Mouse (Mus musculus): ENCODE measurements around the gene Nav2.

The Nav2 gene

DNA sequence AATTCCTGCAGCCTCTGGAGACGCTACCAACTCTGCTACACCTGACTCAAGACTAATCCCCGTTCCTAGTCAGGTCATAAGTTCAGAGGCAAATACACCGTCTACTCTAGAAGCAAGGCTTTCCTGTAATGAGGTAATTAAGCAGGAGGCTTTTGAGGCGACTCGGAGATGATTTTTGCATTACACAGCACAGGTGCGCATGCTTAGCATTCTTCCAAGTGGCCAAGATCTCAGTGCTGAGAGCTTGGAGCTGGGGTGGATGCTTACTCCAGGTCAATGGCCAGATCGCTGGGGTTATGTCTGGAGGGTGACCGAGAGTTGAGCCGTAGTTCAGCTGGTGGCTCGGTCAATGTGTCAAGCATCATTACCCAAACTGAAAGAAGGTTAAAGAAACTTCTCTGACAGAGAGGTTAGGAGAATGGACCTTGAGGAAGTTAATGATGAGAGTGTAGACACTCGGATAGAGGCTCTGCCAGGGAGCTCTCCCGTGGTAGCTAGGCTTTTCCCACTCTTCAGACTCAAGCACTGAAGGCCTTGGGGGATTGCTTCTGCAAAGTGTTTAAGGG is 161.0 kb downstream of the Nav2 start:
- in situ Hi-C loops (cut with MboI; ENCODE audit: low pct_unique_long_range_greater_than_20kb in 1 of 2, low sequenced_read_pairs in 2 of 2, unreplicated experiment in 1 of 2), result no loop called here

DNA sequence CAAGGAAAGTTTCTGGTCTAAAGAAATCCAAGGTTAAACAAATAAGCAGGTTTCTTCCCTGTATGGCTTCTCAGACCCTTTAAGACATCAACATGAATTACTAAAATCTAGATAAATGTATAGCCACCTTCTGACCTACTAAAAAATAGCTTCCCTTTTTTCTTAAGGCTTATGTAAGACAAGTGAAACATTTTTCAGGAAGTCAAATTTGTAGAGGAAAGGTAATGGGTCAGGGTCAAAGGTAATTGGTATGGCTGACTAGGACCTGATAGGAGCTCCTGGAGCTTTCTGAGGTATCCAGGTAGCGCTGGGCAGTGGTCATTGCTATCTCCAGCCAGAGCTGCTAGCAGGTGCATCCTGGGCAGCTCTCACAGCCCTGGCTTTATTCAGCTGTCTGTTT is 162.1 kb downstream of the Nav2 start:
- in situ Hi-C loops (cut with MboI; ENCODE audit: low pct_unique_long_range_greater_than_20kb in 1 of 2, low sequenced_read_pairs in 2 of 2, unreplicated experiment in 1 of 2), result no loop called here

DNA sequence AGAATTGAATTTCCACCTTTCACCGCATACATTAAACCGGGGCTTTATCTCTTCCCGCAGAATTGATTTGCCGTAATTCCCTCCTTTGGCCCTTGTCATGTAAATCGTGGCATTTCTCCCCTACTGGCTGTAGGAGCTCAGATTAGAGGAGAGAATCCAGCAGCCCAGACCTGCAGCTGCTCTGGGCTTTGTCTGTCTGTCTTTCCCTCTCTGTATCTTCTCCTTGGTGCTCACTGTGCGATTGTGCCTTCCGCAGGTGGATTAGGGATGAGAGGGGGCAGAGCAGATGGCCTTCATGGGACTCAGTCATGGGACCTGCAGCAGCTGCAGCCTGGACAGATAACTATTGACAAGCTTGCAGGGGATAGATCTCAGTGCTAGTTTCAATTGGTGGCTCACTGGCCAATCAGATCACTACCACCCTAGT is 162.6 kb downstream of the Nav2 start:
- in situ Hi-C loops (cut with MboI; ENCODE audit: low pct_unique_long_range_greater_than_20kb in 1 of 2, low sequenced_read_pairs in 2 of 2, unreplicated experiment in 1 of 2), result no loop called here

DNA sequence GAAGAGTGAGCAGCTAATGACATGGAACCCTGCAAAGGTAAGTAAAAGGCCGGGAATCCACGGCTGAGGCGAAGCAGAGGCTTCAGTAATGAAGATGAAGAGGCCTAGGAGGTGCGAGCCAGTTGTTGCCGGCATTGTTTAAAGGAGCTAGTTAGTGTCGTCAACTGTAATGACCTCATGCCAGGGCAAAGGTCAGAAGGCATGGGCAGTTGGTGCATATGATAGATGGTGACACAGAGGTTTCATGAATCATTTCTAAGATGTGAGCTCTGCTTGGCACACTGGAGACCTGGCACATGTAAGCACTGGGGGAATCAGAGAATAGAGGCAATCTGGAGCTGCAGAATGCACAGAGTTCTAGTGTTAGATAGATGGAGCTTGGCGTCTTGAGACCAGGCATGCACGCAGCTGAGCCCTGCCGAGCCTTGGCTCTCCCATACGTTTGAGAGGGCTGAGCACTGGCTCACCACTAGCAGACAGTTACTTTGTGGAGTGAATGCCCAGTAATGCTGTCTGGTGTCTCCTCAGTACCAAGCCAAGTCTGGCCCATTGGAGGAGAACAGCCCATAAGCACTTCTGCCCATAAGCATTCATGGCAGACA is 166.9 kb downstream of the Nav2 start:
- in situ Hi-C loops (cut with MboI; ENCODE audit: low pct_unique_long_range_greater_than_20kb in 1 of 2, low sequenced_read_pairs in 2 of 2, unreplicated experiment in 1 of 2), result no loop called here

DNA sequence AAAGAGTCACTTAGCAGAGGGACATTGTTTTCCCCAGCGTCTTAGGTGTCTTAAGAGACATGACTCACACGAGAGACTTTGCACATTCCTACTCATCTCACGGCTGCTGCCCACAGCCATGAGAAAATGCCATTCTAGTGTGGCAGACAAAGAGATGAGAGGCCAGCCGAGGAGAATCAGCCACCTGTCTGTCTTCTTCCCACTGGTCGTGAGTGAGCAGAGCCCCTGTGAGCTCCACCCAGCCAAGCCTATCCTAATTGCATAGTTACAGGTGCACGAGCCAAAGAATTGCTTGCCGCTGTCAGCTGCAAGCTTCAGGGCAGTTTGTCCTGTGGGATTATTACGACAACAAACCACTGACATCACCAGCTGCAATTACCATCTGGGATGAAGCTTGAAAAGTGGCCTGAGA is 167.8 kb downstream of the Nav2 start:
- in situ Hi-C loops (cut with MboI; ENCODE audit: low pct_unique_long_range_greater_than_20kb in 1 of 2, low sequenced_read_pairs in 2 of 2, unreplicated experiment in 1 of 2), result no loop called here

DNA sequence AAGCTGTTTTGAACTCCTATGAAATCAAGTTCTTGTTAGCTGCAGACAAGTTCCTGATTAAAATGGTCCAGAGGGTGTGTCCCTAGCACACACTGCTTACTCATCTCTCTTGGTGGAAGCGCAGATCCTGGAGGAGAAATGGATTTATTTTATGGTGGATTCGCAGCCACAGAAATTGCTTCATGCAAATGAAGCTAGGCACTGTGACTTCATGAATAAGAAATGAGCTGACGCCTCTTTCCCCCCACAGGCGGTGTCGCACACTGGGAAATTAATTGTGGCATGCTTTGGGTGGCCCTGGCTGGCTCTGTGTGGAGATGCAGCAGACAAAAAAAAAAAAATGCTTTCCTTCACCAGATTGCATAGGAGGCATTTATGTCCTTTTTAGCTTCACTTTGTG is 170.4 kb downstream of the Nav2 start:
- in situ Hi-C loops (cut with MboI; ENCODE audit: low pct_unique_long_range_greater_than_20kb in 1 of 2, low sequenced_read_pairs in 2 of 2, unreplicated experiment in 1 of 2), result no loop called here

DNA sequence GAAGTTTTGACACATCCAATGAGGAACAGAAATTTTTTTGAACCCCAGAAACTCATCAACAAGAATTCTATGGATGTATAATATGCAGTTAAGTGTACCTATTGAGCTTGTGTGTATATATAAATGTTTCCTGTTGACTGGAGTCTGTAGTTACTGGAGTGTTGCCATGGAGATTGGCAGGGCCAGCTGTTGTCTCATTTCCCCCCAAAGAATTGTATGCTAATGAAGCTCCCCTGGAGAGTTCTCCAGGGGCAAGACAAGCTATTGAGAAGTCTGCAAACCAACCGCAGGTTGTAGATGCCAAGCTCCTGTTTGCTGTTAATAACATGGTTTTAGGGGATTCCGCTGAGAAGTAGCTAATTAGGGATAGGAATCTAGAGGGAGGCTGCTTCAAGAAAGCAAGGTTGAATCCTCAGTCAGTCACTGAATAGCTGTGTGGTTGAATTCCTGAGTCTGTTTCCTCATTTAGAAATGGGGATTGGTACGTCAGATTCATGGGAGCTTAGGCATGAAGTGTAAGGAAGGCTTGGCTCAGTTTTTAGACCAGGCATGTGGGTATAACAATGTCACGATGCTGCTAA is 174.2 kb downstream of the Nav2 start:
- in situ Hi-C loops (cut with MboI; ENCODE audit: low pct_unique_long_range_greater_than_20kb in 1 of 2, low sequenced_read_pairs in 2 of 2, unreplicated experiment in 1 of 2), result no loop called here

DNA sequence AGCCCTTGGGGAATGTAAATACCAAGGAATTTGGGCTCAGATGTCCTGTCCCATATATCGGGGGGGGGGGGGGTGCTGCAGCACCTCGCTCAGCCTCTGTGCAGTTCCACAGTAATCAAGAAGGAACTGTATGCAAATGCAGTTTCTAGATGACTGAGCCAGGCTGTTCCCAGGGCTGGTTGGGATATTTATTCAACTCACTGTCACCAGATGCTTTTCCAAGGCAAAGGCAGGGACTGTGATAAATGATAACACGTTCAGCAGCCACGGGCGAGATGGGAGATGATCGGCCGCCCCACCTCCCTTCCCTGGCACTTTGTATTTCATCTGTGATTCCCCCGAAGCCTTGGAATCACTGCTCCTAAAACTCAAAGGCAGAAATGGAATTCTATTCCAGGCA is 176.3 kb downstream of the Nav2 start:
- in situ Hi-C loops (cut with MboI; ENCODE audit: low pct_unique_long_range_greater_than_20kb in 1 of 2, low sequenced_read_pairs in 2 of 2, unreplicated experiment in 1 of 2), result no loop called here

DNA sequence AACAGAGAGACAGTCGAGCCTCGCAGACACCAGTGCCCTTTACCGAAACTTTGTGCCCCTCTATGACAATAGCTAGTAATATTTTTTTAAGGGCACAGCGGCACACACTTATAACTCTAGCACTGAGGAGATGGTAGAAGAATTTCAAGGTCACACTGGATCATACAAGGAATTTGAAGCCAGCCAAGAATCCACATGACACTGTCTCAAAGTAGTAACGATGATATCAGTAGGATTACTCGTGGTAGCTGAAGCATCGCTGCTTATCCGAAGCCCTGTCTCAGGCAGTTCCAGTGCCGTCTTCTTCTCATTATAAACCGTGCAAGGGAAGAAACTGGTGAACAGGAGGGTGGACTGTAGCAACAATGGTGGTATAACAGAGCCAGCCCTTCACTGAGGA is 177.2 kb downstream of the Nav2 start:
- in situ Hi-C loops (cut with MboI; ENCODE audit: low pct_unique_long_range_greater_than_20kb in 1 of 2, low sequenced_read_pairs in 2 of 2, unreplicated experiment in 1 of 2), result no loop called here

DNA sequence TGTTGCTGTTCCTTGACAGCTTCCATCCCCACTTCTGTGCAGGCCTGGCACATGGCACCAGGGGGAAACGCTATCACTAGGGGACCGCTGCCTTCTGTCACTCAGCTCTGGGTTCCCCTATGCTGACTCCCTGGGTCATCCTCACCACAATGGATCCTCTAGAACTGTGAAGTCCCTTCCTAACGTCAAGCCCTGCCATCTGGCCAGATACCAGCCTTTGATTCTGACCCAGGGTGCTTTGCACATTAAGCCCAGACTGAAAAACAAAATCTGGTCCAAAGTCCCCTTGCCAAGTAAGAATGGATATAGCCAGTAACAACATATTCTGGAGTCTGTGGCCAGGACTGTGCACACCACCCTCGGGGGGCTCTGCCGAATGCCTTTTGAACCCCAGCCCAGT is 178.6 kb downstream of the Nav2 start:
- in situ Hi-C loops (cut with MboI; ENCODE audit: low pct_unique_long_range_greater_than_20kb in 1 of 2, low sequenced_read_pairs in 2 of 2, unreplicated experiment in 1 of 2), result no loop called here

DNA sequence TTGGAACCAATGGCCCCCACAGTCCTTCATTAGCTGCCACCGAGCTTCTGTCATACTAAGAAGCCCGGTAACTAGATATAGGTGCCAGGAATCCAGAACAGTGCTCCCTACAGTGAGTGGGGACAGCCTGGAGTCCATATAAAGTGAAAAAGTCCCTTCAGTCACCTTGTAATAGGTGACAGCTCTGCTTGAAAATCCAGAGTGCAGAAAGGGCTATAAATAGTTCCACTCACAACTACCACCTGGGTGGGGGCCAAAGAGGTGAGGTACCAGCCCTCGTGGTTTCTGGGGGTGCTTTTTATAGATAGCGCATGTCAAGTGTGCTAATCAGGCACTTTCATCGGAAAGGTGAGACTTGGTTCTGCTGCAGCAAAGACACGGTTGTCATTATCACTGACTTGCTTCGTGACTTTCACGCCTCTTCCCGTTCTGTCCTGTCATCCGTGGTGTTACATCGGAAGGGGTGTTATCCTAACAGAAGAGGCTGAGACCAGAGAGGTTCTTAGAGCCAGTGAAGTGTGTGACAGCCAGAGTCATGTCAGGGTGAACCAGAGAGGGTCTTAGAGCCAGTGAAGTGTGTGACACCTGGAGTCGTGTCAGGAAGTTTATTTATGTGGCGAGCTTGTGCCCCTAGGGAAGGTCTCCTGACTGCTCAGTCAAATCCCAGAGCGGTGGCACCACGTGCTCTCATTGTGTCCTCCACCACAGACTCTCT is 179.8 kb downstream of the Nav2 start:
- in situ Hi-C loops (cut with MboI; ENCODE audit: low pct_unique_long_range_greater_than_20kb in 1 of 2, low sequenced_read_pairs in 2 of 2, unreplicated experiment in 1 of 2), result no loop called here

DNA sequence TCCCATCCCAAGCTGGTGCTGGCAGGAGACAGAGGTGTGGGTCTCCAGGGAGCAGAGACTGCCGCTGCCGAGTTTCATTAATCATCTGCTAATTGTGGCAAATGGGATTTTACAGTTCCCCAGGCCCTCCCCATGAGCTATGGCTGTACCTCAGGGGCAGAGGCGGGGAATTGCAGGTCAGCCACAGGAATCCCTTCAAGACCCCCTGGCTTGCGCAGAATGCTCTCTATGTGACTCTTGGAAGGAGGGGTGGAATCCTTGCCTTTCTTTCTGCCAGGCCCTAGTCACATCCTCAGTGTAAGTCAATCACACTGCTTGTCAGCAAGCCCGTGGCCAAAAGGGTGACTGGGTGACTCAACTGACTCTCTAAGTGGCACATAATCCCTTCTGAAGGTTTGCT is 182.9 kb downstream of the Nav2 start:
- in situ Hi-C loops (cut with MboI; ENCODE audit: low pct_unique_long_range_greater_than_20kb in 1 of 2, low sequenced_read_pairs in 2 of 2, unreplicated experiment in 1 of 2), result no loop called here

DNA sequence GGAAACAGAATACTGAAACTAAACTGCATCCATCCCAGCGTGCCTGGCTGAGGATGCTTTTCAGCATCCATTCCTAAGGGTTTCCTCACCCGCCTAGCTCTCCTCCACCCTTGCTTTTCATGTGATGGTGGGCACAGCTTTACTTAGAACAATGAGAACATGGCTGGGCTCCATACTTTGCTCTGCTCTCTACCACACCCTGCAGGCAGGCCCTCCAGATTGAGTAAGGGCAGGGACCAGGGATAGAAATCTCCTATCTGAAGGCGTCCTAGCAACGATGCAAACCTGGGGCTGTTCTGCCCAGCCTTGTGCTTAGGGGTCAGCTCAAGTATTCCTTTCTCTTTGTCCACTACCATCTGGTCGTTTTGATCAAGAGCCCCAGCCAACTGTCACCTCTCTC is 183.4 kb downstream of the Nav2 start:
- in situ Hi-C loops (cut with MboI; ENCODE audit: low pct_unique_long_range_greater_than_20kb in 1 of 2, low sequenced_read_pairs in 2 of 2, unreplicated experiment in 1 of 2), result no loop called here

DNA sequence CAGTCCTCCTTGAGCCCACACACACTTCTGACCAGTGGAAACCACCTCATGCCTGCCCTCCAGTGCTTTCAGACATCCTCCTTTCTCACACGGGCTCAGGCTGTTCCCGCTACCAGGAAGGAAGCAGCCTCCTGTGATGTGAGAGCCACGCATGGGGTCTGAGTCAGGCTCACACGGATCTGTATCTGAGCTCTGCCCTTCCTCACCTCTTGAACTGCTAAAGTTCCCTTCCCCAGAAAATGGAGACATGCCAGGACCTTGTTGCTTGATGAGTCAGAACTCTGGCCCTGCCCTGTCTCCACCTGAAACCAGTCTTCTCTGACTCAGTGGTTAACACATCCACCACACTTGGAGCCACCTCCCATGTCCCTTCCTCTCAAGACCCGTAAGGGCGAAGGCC is 185.1 kb downstream of the Nav2 start:
- in situ Hi-C loops (cut with MboI; ENCODE audit: low pct_unique_long_range_greater_than_20kb in 1 of 2, low sequenced_read_pairs in 2 of 2, unreplicated experiment in 1 of 2), result no loop called here

DNA sequence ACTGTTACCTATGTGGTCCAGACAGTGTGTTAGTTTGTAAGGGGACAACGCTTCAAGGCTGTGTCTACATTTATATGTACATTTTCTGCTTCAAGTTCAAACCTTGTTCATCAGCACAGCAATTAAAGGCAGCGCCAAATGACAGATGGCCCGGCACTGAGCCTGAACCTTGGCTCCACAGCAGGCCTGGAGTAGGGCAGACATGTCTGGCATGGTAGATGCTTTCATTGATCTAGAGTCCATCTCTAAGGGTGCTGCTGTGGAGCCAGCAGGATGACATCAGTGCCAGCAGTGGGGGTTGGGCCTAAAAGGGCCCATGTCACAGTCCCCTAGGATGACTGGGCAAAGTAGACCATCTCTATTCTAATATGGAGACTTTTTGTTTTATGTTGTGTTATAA is 186.0 kb downstream of the Nav2 start:
- in situ Hi-C loops (cut with MboI; ENCODE audit: low pct_unique_long_range_greater_than_20kb in 1 of 2, low sequenced_read_pairs in 2 of 2, unreplicated experiment in 1 of 2), result no loop called here

DNA sequence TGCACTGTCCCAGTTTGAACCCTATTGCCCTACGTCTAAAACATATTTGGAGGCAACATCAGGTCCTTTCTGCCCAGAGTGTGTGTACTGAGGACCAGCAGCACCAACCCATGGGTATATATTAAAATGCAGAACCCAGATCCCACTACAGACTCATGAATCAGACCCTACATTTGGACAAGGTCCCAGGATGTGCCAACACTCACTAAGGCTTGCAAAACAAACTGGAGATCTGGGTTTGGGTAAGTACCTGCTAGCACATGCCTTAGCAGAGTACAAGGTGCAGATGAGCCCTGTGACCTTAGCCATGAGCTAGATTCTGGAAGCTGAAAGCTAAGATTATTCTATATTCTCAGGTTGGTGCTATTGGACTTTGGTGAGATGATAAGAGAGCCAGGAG is 192.8 kb downstream of the Nav2 start:
- in situ Hi-C loops (cut with MboI; ENCODE audit: low pct_unique_long_range_greater_than_20kb in 1 of 2, low sequenced_read_pairs in 2 of 2, unreplicated experiment in 1 of 2), result no loop called here

DNA sequence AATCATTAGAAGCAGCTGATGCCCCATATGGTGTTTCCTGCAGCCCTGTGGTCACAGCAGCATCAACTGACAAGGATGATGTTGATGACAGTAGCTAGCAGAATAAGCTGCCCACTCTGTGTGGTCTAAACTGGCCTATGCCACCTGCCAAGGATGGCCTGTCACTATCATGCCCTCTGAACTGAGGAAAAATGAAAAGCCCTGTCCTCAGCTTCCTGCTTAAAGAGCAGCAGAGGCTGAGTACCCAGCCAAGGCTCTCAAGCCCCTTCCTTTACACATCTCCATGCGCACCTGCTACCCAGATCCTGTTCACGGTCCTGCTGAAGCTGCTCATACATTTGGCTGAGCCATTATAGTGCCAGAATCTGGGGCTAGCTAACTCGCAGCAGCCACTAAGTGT is 193.7 kb downstream of the Nav2 start:
- in situ Hi-C loops (cut with MboI; ENCODE audit: low pct_unique_long_range_greater_than_20kb in 1 of 2, low sequenced_read_pairs in 2 of 2, unreplicated experiment in 1 of 2), result no loop called here

DNA sequence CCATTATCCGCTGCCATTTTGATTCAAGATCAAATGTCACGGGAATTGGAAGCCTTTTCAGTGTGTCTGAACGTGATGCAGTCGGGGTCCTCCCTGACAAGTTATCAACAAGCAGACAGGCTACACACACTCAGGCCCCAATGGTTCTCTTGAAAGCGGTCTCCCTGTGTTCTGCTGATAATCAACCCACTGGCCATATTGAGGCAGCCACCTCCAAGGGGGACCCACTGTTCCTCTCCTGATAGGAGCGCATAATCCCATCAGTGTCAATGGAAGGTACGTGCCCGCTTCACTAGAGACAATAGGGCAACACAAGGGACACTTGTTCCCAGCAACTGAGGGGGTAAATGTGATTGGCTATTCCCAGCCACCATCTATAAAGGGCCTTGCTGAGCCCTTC is 195.9 kb downstream of the Nav2 start:
- in situ Hi-C loops (cut with MboI; ENCODE audit: low pct_unique_long_range_greater_than_20kb in 1 of 2, low sequenced_read_pairs in 2 of 2, unreplicated experiment in 1 of 2), result no loop called here

DNA sequence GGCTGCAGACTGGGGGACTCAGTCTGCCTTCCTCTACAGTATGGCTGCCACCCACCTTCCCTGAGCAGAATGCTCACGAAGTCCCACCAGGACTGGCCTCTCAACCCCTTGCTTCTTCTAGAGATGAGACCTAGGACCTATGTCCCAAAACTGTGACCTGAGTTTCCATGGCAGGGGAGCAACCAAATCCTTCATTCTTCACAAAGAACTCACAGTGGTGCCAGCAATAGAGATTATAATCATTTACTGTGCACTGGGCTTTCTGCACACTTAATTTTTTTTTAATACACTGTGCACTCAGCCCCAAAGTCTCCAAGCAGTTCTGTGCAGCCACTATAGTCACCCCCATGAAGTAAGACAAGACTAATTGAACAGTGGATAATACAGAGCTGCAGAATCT is 196.3 kb downstream of the Nav2 start:
- in situ Hi-C loops (cut with MboI; ENCODE audit: low pct_unique_long_range_greater_than_20kb in 1 of 2, low sequenced_read_pairs in 2 of 2, unreplicated experiment in 1 of 2), result no loop called here

DNA sequence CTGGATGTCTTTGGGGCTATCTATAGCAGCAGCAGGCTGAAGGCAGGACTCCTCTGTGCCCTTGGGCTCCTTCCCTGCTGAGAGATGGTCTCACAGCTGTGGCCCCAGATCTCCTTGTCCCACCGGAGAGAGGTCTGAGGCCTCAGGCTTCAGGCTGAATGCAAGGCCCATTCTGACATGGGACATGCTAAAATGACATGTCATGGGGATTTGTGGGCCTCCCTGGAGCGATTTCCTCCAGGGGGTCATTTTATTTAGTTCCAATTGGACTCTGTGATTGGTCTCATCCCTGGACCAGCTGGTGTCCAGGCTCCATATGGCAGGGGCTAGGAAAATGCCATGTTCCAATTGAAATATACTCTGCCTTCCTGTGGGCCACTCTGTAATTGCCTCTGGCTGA is 197.0 kb downstream of the Nav2 start:
- in situ Hi-C loops (cut with MboI; ENCODE audit: low pct_unique_long_range_greater_than_20kb in 1 of 2, low sequenced_read_pairs in 2 of 2, unreplicated experiment in 1 of 2), result no loop called here

All from mouse embryonic stem cell (cell line).